Mouse (Mus musculus) liver, adult (tissue): Measurements from ENCODE around the gene Tshz2.

Experiments
- GATA4 ChIP-seq: IDR thresholded peaks from 2 replicates; pipeline ENCODE4 v1.6.1; 2014; ENCODE audit warnings: mild to moderate bottlenecking, low read length; ENCODE audit not compliant: insufficient replicate concordance

Tshz2 gene

DNA sequence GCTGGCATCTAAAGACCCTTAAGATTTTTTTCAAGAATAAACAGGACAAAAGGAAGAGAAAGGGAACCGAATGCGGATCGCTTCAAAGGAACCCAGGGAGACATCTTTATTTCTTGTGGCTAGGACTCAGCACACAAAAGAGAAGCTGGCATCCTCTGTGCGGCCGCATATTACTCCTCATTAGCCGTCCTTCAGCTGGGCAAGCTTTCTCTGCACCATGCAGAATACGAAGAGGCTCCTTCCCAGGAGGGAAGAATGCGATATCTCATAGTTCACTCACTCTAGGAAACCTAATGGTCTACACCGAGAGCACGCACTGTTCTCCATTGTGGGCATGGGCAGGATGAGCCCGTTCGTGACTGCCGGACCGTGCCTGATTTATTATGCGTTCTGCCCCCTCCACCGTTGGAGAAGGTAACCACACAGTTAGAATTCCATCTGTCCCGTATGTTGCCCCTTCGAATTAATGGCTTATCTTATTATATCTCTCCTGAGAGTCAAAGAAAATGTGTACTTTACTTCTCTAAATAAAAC, 89.0 kb downstream of the Tshz2 start:
- no peak for TF ChIP-seq GATA4

DNA sequence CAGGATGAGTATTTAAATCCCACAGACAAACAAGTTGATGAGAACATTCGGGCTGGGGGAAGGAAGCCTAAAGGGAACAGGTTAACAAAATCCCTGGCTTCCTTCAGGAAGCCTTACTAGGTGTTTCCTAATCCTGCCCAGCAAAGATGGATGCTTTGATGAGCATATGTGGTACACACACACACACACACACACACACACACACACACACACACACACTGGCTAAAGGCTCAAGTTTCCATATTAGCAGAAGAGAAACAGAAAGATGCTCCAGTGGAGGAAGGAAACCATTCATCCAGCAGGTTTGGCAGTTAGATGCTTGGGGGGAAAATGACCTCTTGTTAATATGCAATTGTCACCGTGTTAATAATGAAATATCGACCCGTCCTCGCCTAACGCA, 89.5 kb downstream of the Tshz2 start:
- no peak for TF ChIP-seq GATA4

DNA sequence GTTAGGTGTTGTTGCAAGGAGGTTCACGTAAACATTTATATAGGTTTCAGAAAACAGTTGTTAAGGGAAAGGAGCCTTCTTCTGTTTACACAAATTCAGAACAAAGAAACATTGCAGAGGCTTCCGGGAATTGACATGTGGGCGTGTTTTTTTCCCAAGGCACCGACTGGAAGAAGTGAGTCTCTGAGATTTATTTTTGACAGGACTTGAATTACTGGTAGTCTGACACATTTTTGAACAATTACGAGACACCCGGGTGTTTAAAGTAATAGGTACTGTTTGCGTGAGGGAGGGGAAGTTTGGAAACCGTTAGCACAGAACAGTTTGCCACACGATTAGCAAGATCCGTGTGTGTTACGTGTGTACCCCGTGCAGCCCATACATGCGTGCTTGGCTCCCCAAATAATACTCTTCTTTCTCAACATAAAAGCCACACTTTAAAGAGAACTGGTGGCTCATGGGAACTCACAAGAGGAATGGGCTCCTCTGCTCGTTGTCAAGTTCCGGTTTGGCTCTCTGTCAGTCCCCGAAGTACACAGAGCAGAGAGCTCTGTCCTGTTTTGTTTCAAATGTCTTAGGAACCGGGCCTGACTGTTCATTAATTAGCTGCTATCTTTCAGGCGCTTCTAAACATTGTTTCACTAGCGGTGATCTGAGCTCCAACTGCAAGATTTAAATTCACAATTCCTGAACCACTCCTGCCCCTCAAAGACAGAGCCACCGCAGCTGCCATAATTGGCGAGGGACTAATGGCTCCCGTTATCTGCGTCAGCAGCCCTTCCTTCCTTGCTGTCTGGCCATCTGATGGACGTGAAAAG, 91.0 kb downstream of the Tshz2 start:
- peak; percentile 69; the same call in 1 of the 2 replicates for TF ChIP-seq GATA4

DNA sequence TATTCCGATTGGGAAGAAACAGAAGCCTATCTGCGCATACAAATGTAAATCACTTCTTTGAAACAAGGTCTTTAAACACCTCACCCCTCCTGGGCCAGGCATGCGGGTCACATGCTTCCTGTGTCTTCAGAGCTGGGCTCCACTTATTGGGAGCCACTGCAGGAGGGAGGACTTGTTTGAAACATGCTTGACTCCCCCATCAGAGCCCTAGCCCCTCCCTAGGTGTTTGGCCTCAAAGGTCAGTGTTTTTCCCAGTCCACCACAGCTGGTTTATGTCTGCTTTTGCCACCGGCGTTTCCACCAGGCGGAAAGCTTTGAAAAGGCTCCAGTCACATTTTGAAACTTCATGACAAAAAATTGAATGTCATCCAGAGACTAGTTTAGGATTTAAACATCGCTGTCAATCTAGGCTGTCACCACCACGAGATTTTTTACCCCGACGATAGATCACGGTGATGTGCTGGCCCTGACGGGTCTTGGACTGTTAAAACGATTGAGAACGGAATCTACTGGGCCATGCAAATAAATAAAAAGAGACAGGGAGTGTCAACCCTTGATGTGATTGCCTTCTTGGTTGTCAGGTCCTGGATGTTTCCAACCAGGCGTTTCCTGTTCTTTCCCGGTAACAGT, 96.0 kb downstream of the Tshz2 start:
- no peak for TF ChIP-seq GATA4

DNA sequence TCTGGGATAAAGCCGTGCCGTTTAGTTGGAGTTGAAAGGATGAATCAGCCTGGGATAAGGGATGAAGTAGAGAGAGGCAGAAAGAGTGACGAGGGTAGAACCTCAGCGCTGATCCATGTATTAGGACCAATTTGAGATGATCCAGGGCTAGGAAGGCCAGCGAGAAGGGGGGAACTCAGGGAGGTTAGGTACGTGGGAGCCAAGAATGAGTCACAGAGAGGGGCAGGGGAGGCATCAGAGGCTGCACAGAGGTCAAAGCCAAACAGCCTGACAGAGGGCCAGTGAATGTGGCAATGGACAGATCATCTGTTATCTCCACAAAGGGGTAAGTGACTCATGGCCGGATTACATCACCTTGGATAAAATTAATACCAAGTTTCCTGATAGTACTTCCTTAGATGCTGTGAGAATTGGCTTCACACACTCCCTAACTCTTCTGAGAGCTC, 97.8 kb downstream of the Tshz2 start:
- no peak; the same call in 1 of the 2 replicates for TF ChIP-seq GATA4

DNA sequence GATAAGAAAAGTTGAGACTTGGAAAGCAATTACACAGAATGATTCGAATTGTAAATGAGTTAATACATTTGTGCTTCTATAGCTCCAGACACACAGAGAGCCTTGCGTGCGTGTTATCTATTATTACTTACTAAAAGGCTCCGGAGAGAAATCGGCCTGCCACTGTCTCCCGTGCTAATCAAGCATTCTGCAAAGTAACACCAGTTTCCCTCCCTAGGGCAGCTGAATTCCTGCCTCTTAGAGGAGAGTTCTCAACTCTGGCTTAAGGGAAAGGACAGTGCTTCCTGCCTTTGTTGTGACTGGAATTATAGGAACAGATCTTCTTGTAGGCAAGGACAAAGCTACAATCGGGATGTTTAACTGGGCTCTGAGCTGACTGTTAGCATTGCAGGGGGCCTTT, 101.2 kb downstream of the Tshz2 start:
- peak; percentile 17; the same call in 1 of the 2 replicates for TF ChIP-seq GATA4

DNA sequence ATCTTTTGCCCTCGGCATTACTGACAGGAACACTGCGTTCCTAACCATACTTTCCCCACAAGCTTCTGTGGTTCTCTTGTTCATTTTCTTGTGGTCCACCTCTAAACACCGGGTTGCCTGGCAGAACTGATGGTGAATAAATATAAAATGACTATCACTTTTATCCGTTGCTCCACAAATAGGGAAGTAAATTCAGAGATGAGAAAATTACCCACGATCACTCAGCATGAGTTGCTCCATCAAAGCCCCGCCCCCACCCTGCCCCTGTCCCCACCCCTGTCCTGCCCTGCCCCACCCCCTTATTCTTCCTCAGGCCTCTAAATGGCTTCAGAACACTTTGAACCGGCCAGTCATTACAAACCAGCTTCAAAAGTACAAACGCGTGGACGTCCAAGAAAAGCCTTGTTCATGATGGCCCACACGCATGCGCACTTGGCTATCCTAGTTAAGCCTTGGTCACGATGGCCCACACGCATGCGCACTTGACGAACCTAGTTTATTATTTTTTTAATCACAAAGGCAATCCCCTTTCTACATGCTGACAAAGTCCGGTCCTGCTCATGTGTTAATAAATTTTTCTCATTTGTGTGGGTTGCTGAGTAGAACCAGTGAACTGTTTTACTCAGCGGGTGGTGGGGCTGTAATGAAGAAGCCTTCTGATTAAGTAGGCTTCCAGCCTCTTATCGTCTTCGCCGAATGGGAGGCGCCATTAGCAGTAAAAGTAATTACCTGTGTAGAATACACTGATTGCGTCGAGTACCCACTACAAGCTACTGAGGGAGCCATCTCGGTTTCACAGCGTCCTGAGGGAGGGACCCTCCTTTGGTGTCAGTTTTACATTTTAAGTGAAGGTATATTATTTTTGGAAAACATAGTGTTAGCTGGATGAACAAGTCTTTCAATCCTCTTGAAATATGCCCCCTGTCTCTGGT, 102.9 kb downstream of the Tshz2 start:
- no peak for TF ChIP-seq GATA4

DNA sequence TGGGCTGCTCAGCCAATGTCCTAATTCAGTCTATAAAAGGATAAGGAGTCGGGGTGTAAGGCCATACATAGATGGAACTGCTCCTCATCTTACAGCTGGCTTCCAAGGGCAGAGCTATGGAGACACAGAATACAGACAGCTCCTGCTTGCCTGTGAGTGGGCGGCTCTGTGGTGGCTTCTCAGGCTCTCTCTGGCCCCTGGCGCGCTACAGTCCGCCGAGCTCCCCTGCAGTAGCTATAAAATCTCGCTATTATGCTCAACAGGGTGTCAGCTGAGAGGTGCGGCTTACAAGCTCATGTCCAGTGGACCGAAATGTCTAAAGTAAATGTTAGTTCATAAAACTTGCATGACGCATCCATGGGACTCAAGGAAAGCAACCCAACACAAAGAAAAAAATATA, 108.2 kb downstream of the Tshz2 start:
- no peak for TF ChIP-seq GATA4

DNA sequence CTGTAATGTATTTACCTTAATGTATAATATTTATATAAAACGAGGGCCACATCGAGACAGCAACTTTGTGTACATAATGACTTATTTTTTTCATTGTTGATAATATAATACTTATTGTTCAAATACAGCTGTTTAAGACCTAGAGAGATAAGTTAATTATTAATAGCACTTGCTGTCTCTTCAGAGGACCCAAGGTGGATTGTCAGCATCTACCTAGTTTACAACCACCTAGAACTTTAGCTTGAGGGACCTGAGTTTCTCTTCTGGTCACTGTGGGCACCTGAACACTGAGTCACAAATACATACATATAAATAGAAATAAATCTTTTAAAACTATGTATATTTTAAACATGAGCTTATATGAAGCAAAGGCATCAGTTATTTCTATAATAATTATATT, 110.0 kb downstream of the Tshz2 start:
- no peak for TF ChIP-seq GATA4

DNA sequence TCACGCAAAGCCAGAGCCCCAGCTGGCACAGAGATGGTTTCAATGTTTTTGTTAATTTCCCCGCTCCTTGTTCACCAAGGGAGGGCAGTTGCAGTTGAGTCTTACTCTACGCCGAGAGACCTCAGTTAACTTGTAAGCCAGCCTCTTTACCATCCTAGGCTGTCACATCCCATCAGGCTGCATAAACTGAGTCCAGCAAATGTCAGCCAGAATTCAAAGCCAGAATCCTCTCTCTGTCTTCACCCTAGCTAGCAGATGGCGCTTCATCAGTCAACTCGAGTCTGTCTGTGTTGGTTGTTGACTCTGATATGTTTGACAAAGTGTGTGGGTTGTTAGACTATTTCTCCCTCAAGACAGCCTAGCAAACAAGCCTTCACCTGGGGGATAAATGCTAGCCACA, 110.5 kb downstream of the Tshz2 start:
- no peak for TF ChIP-seq GATA4

DNA sequence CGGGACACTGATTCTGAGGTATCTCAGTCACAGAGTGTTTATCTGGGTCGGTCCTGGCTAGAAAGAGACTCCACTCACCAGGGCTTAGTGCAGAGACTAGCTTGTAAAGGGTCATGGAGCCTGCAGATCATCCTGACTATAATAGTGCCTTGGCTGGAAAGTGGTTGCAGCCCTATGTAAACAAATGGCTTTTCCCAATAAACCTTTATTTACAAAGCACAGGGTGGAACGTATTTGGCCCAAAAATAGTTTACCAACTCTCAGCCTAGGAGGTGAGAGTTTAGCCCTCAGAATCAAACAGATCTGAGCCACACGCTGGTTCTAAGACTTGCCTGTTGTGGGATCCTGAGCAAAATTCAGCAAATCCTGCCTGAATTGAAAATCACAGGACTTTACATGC, 111.1 kb downstream of the Tshz2 start:
- no peak for TF ChIP-seq GATA4

DNA sequence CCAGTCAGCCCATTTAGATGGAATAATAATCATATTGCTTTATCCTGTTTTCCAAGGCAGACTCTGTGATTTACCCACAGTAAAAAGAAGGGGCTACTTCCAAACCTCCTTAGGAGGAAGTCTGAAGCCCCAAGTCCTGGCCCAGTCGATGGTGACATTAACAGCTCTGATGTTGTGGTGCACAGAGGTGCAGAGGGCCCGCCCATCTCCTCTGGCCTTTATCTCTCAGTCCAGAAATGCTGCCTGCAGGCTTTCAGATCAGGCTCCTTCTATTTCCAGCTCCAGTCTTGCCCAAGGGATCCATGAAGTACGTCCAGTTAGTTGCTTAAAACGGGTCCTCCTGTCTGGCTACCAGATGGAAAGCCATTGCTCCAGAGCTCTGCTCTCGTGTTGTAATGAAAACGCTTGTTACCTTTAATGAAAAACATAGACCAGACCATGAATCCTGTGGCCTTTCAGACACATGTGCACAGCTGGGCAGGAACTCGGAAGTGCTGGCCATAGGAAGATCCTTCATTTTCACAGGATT, 114.4 kb downstream of the Tshz2 start:
- no peak for TF ChIP-seq GATA4

DNA sequence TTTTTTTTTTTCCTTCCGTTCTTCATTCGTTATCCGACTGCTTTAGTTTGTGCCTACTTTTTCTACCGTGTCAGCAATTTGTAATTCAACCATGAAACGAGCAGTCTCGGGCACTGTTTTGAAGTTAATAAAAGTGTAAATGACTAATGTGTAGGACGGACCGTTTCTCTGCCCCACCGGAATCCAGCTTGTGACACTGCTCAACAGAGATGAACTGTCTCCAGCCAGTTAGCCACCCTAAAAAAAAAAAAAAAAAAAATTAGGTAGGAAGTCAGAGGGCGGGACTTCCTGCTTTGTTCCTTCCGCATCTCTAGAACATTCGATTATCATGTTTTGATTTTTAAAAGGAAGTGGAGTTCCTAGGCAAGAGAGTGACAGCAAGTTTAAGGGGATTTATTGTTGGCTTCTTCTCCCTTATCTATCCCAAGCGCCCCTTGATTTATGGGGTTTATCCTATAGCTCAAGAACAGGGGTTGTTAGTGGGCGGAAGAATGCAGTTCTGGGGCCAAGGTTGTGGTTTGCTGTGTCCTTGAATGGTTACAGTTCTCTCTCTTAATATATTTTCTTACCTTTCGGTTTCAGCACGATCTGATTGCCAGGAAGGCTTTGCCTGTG, 116.6 kb downstream of the Tshz2 start:
- no peak for TF ChIP-seq GATA4
